Mouse (Mus musculus) spleen, adult 2 months (tissue): ENCODE measurements at regions not wholly inside any gene's neighbourhood (a gene's known extent, or its start where the extent isn't known, plus 50 kb on each side); places are given as distances from the start of the nearest gene placed in this dataset.

Experiments
- CTCF ChIP-seq: fragments of 200-500 bp; IDR thresholded peaks from 2 replicates; pipeline ENCODE4 v1.5.1; 2011; ENCODE audit warnings: mild to moderate bottlenecking, inconsistent platforms; ENCODE audit not compliant: insufficient read depth, insufficient read length, insufficient replicate concordance; ENCODE audit errors: extremely low read depth
- POLR2A ChIP-seq: fragments of 200-500 bp; IDR thresholded peaks from 2 replicates; pipeline ENCODE4 v1.6.1; 2011; ENCODE audit warnings: low read depth, low read length, inconsistent platforms

DNA sequence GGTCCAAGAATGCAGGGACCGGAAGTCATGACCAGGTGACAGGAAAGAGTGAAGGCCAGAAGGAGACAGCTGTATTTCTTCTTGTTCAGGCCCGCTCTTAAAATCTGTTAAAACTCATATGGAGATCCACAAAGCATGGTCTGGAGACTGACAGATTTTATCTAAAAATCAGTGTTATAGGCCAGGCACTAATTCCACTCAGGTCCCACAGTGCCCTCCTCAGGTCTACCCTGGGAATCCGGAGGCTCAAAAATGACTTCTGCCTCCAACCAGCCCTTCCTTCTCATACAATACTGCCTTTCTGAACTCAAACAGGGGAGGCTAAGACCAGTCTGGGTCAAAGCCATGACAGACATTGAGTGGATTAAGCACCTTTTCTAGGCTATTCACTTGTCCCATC, 228.6 kb upstream of the Gm5148 start:
- TF ChIP-seq POLR2A (no peak), CTCF (no peak)
